Mouse (Mus musculus): Measurements from ENCODE around the gene Nav2. TPM values are rescaled to one million over a fixed set of nuclear protein-coding genes. Genes with fewer than 3 reads are reported as not detected.

Nav2 gene
- polyA plus RNA-seq, 1 experiment = 21.9 TPM

- TF ChIP-seq CEBPB (IDR thresholded peaks at IDR 0.05; ENCODE audit: insufficient read depth, poor library complexity, severe bottlenecking) = no peak
- TF ChIP-seq TCF3 (IDR thresholded peaks at IDR 0.05; ENCODE audit: insufficient read length, low read depth) = no peak
- TF ChIP-seq MYOG (IDR thresholded peaks at IDR 0.05; ENCODE audit: control insufficient read depth in 1 of 3, insufficient read depth in 1 of 3, insufficient read length in 2 of 3, low read depth in 2 of 3) = no peak
- no peak for TF ChIP-seq MAX (IDR thresholded peaks at IDR 0.05; ENCODE audit: low read depth)
- TF ChIP-seq POLR2A (IDR thresholded peaks at IDR 0.05; ENCODE audit: insufficient read length, low read depth) = no peak
- TF ChIP-seq SRF (IDR thresholded peaks at IDR 0.05; ENCODE audit: control insufficient read depth, insufficient read length, low read depth) = no peak
- TF ChIP-seq E2F4 (IDR thresholded peaks at IDR 0.05; ENCODE audit: insufficient read depth) = no peak
- no peak for TF ChIP-seq USF1 (IDR thresholded peaks at IDR 0.05; ENCODE audit: low read depth)
- TF ChIP-seq POLR2AphosphoS2 (IDR thresholded peaks at IDR 0.05; ENCODE audit: insufficient read length, low read depth) = no peak
- TF ChIP-seq MYOD1 (IDR thresholded peaks at IDR 0.05; ENCODE audit: control insufficient read depth in 1 of 3, insufficient read length in 2 of 3, low read depth in 2 of 3) = no peak
- no peak for TF ChIP-seq REST (IDR thresholded peaks at IDR 0.05; ENCODE audit: insufficient read depth, insufficient read length)
- TF ChIP-seq TCF12 (IDR thresholded peaks at IDR 0.05; ENCODE audit: insufficient read depth, poor library complexity, severe bottlenecking) = no peak
- peaks cover 4% of the 10 kb centered on the region for H3K36me3 ChIP-seq (ENCODE audit: control insufficient read depth, insufficient read depth)
- H3K79me2 ChIP-seq (ENCODE audit: control insufficient read depth, insufficient read depth) = no peaks in the 10 kb centered on the region
- H3K4me2 ChIP-seq (ENCODE audit: low read depth) = no peak overlapping the region
- H3K4me3 ChIP-seq = no peak overlapping the region
- H3ac ChIP-seq (ENCODE audit: control insufficient read depth, insufficient read length) = no peak overlapping the region
- no peaks in the 10 kb centered on the region for H3K27me3 ChIP-seq (ENCODE audit: control insufficient read depth, insufficient read depth, insufficient read length)
These were observed 546.1 kb downstream of the Nav2 start for GRCm38 (mm10) chr7:49454601-49455000.

GRCm38 (mm10) chr7:49456148-49456547, 547.6 kb downstream of the Nav2 start:
- H3ac ChIP-seq (ENCODE audit: control insufficient read depth, insufficient read length) = no peak overlapping the region
- TF ChIP-seq TCF12 (IDR thresholded peaks at IDR 0.05; ENCODE audit: insufficient read depth, poor library complexity, severe bottlenecking) = no peak
- no peak for TF ChIP-seq USF1 (IDR thresholded peaks at IDR 0.05; ENCODE audit: low read depth)
- no peak for TF ChIP-seq REST (IDR thresholded peaks at IDR 0.05; ENCODE audit: insufficient read depth, insufficient read length)
- TF ChIP-seq MAX (IDR thresholded peaks at IDR 0.05; ENCODE audit: low read depth) = no peak
- TF ChIP-seq CEBPB (IDR thresholded peaks at IDR 0.05; ENCODE audit: insufficient read depth, poor library complexity, severe bottlenecking) = no peak
- TF ChIP-seq E2F4 (IDR thresholded peaks at IDR 0.05; ENCODE audit: insufficient read depth) = no peak
- TF ChIP-seq MYOD1 (IDR thresholded peaks at IDR 0.05; ENCODE audit: control insufficient read depth in 1 of 3, insufficient read length in 2 of 3, low read depth in 2 of 3) = no peak
- no peak for TF ChIP-seq TCF3 (IDR thresholded peaks at IDR 0.05; ENCODE audit: insufficient read length, low read depth)
- no peak for TF ChIP-seq POLR2A (IDR thresholded peaks at IDR 0.05; ENCODE audit: insufficient read length, low read depth)
- TF ChIP-seq MYOG (IDR thresholded peaks at IDR 0.05; ENCODE audit: control insufficient read depth in 1 of 3, insufficient read depth in 1 of 3, insufficient read length in 2 of 3, low read depth in 2 of 3) = no peak
- TF ChIP-seq POLR2AphosphoS2 (IDR thresholded peaks at IDR 0.05; ENCODE audit: insufficient read length, low read depth) = no peak
- TF ChIP-seq SRF (IDR thresholded peaks at IDR 0.05; ENCODE audit: control insufficient read depth, insufficient read length, low read depth) = no peak
- no peak overlapping the region for H3K4me3 ChIP-seq
- no peaks in the 10 kb centered on the region for H3K79me2 ChIP-seq (ENCODE audit: control insufficient read depth, insufficient read depth)
- H3K27me3 ChIP-seq (ENCODE audit: control insufficient read depth, insufficient read depth, insufficient read length) = no peaks in the 10 kb centered on the region
- H3K4me2 ChIP-seq (ENCODE audit: low read depth) = no peak overlapping the region
- peaks cover 4% of the 10 kb centered on the region for H3K36me3 ChIP-seq (ENCODE audit: control insufficient read depth, insufficient read depth)

GRCm38 (mm10) chr7:49457398-49457797, 548.9 kb downstream of the Nav2 start:
- Histone ChIP-seq H3K79me2 (ENCODE audit: control insufficient read depth, insufficient read depth) (no peaks in the 10 kb centered on the region), H3K36me3 (ENCODE audit: control insufficient read depth, insufficient read depth) (peaks cover 4% of the 10 kb centered on the region), H3K4me2 (ENCODE audit: low read depth) (no peak overlapping the region), H3K4me3 (no peak overlapping the region), H3ac (ENCODE audit: control insufficient read depth, insufficient read length) (no peak overlapping the region), H3K27me3 (ENCODE audit: control insufficient read depth, insufficient read depth, insufficient read length) (no peaks in the 10 kb centered on the region)
- no peak for TF ChIP-seq USF1 (IDR thresholded peaks at IDR 0.05; ENCODE audit: low read depth)
- no peak for TF ChIP-seq POLR2A (IDR thresholded peaks at IDR 0.05; ENCODE audit: insufficient read length, low read depth)
- no peak for TF ChIP-seq E2F4 (IDR thresholded peaks at IDR 0.05; ENCODE audit: insufficient read depth)
- TF ChIP-seq POLR2AphosphoS2 (IDR thresholded peaks at IDR 0.05; ENCODE audit: insufficient read length, low read depth) = no peak
- TF ChIP-seq SRF (IDR thresholded peaks at IDR 0.05; ENCODE audit: control insufficient read depth, insufficient read length, low read depth) = no peak
- TF ChIP-seq MAX (IDR thresholded peaks at IDR 0.05; ENCODE audit: low read depth) = no peak
- TF ChIP-seq TCF3 (IDR thresholded peaks at IDR 0.05; ENCODE audit: insufficient read length, low read depth) = no peak

GRCm38 (mm10) chr7:49457890-49458289, 549.4 kb downstream of the Nav2 start:
- Histone ChIP-seq H3K4me3 (no peak overlapping the region), H3ac (ENCODE audit: control insufficient read depth, insufficient read length) (no peak overlapping the region), H3K27me3 (ENCODE audit: control insufficient read depth, insufficient read depth, insufficient read length) (no peaks in the 10 kb centered on the region), H3K79me2 (ENCODE audit: control insufficient read depth, insufficient read depth) (no peaks in the 10 kb centered on the region), H3K36me3 (ENCODE audit: control insufficient read depth, insufficient read depth) (peaks cover 4% of the 10 kb centered on the region), H3K4me2 (ENCODE audit: low read depth) (no peak overlapping the region)
- TF ChIP-seq REST (IDR thresholded peaks at IDR 0.05; ENCODE audit: insufficient read depth, insufficient read length) (no peak), MYOG (IDR thresholded peaks at IDR 0.05; ENCODE audit: control insufficient read depth in 1 of 3, insufficient read depth in 1 of 3, insufficient read length in 2 of 3, low read depth in 2 of 3) (no peak), SRF (IDR thresholded peaks at IDR 0.05; ENCODE audit: control insufficient read depth, insufficient read length, low read depth) (no peak), POLR2A (IDR thresholded peaks at IDR 0.05; ENCODE audit: insufficient read length, low read depth) (no peak), TCF12 (IDR thresholded peaks at IDR 0.05; ENCODE audit: insufficient read depth, poor library complexity, severe bottlenecking) (no peak), E2F4 (IDR thresholded peaks at IDR 0.05; ENCODE audit: insufficient read depth) (no peak), USF1 (IDR thresholded peaks at IDR 0.05; ENCODE audit: low read depth) (no peak), TCF3 (IDR thresholded peaks at IDR 0.05; ENCODE audit: insufficient read length, low read depth) (no peak), CEBPB (IDR thresholded peaks at IDR 0.05; ENCODE audit: insufficient read depth, poor library complexity, severe bottlenecking) (no peak), MYOD1 (IDR thresholded peaks at IDR 0.05; ENCODE audit: control insufficient read depth in 1 of 3, insufficient read length in 2 of 3, low read depth in 2 of 3) (no peak), POLR2AphosphoS2 (IDR thresholded peaks at IDR 0.05; ENCODE audit: insufficient read length, low read depth) (no peak), MAX (IDR thresholded peaks at IDR 0.05; ENCODE audit: low read depth) (no peak)
